ENCODE assay signal across 8 mouse cellular contexts in genomic region chr17:26508961-26509771, GRCm38 (mm10). TPM values are rescaled to one million over a fixed set of nuclear protein-coding genes. Genes with fewer than 3 reads are reported as not detected.
DNase-seq lines count a peak whose midpoint lies in the region; ATAC-seq lines count a peak whose summit lies in the region.

No protein-coding gene starts in this region.

- WGBS in embryonic facial prominence, embryonic 12.5 days, result 27% methylated on average over 25 of the region's 25 CpGs
- 22% methylated on average over 25 of the region's 25 CpGs for WGBS in heart, embryonic 13.5 days
- WGBS in neural tube, embryonic 14.5 days, result 28% methylated on average over 25 of the region's 25 CpGs

- H3K4me1 ChIP-seq in embryonic facial prominence, embryonic 12.5 days, result peaks cover 32% of the 10 kb centered on the region
- H3K4me1 ChIP-seq in heart, embryonic 13.5 days, result peaks cover 79% of the 10 kb centered on the region
- H3K4me1 ChIP-seq in neural tube, embryonic 14.5 days (ENCODE audit: control insufficient read depth, insufficient read depth, low read length), result peaks cover 27% of the 10 kb centered on the region

- H3K9ac ChIP-seq in embryonic facial prominence, embryonic 12.5 days, result 0 out of 2 replicates have a peak overlapping the region, but pooled peaks have one; percentile 81
- H3K9ac ChIP-seq in heart, embryonic 13.5 days, result peak overlapping the region; percentile 97
- peak overlapping the region; percentile 95 for H3K9ac ChIP-seq in neural tube, embryonic 14.5 days (replicated peaks; ENCODE audit: low read depth, low read length)

- peak overlapping the region; percentile 81 for H3K4me2 ChIP-seq in embryonic facial prominence, embryonic 12.5 days (replicated peaks)
- peak overlapping the region; percentile 96 for H3K4me2 ChIP-seq in heart, embryonic 13.5 days
- H3K4me2 ChIP-seq in neural tube, embryonic 14.5 days (ENCODE audit: low read depth, low read length), result peak overlapping the region; percentile 51

- H3K27me3 ChIP-seq in embryonic facial prominence, embryonic 12.5 days, result no peaks in the 10 kb centered on the region
- no peaks in the 10 kb centered on the region for H3K27me3 ChIP-seq in heart, embryonic 13.5 days (replicated peaks)
- no peaks in the 10 kb centered on the region for H3K27me3 ChIP-seq in neural tube, embryonic 14.5 days (ENCODE audit: control insufficient read depth, insufficient read depth, low read length)

- peak overlapping the region; percentile 96 for H3K27ac ChIP-seq in embryonic facial prominence, embryonic 12.5 days
- peak overlapping the region; percentile 100 for H3K27ac ChIP-seq in heart, embryonic 13.5 days (replicated peaks)
- H3K27ac ChIP-seq in neural tube, embryonic 14.5 days (ENCODE audit: low read depth, low read length), result peak overlapping the region; percentile 99

- no peaks in the 10 kb centered on the region for H3K9me3 ChIP-seq in embryonic facial prominence, embryonic 12.5 days
- no peaks in the 10 kb centered on the region for H3K9me3 ChIP-seq in heart, embryonic 13.5 days
- no peaks in the 10 kb centered on the region for H3K9me3 ChIP-seq in neural tube, embryonic 14.5 days (ENCODE audit: control insufficient read depth, low read length)

- peaks cover 5% of the 10 kb centered on the region; the same call in 1 of the 2 replicates for H3K36me3 ChIP-seq in embryonic facial prominence, embryonic 12.5 days
- H3K36me3 ChIP-seq in heart, embryonic 13.5 days, result peaks cover 22% of the 10 kb centered on the region
- no peaks in the 10 kb centered on the region for H3K36me3 ChIP-seq in neural tube, embryonic 14.5 days (ENCODE audit: control insufficient read depth, insufficient read depth, low read length)

- peak; percentile 12 for ATAC-seq in CD4-positive, CD25-positive, alpha-beta regulatory T cell, adult 4 months
- 0 out of 2 replicates have a peak, but pooled peaks have one; percentile 0 for ATAC-seq in embryonic facial prominence, embryonic 12.5 days (ENCODE audit: insufficient number of reproducible peaks, insufficient read depth, low FRiP score, low TSS enrichment)
- no peak for ATAC-seq in heart, embryonic 13.5 days (ENCODE audit: extremely low read depth, insufficient number of reproducible peaks, low FRiP score, low TSS enrichment)
- no peak; the same call in 1 of the 2 replicates for ATAC-seq in neural tube, embryonic 14.5 days (ENCODE audit: low read depth)

- H3K4me3 ChIP-seq in embryonic facial prominence, embryonic 12.5 days, result peak overlapping the region; percentile 80
- H3K4me3 ChIP-seq in heart, embryonic 13.5 days, result peak overlapping the region; percentile 88
- H3K4me3 ChIP-seq in neural tube, embryonic 14.5 days (ENCODE audit: low read depth, low read length), result peak overlapping the region; percentile 84

- peak; percentile 81 for DNase-seq in adrenal gland, postnatal 10 days
- peak; percentile 79 to 91 for DNase-seq in kidney, postnatal 36 days
- DNase-seq in lung, adult 18-20 months, result peak; percentile 78 to 85
- DNase-seq in thymus, postnatal 14 days, result peak; percentile 86

RNA-seq across cellular contexts. Expression of gene Ergic1, which starts 52.1 kb away (rescaled TPM):
- polyA plus RNA-seq in CD4-positive, CD25-positive, alpha-beta regulatory T cell, adult 4 months (2017; shearing (Covaris generic)), result 10 to 100 TPM; 37.2 to 77.2 TPM
- 100 to 1,000 TPM; 137 to 143 TPM for total RNA-seq in adrenal gland, postnatal 10 days (2021)
- polyA plus RNA-seq in embryonic facial prominence, embryonic 12.5 days (2016; fragmentation: Nextera tagmentation; extraction: Ambion mirVana), result 102 and 103 TPM in 2 replicates
- 103 and 121 TPM in 2 replicates for polyA plus RNA-seq in heart, embryonic 13.5 days (2015; fragmentation: Nextera tagmentation; extraction: Ambion mirVana)
- polyA plus RNA-seq in neural tube, embryonic 14.5 days (2014; fragmentation: Nextera tagmentation; extraction: Ambion mirVana), result 103 and 105 TPM in 2 replicates

RNA-seq across cellular contexts. Expression of gene Dusp1, which starts 52.8 kb away (rescaled TPM):
- 10 to 100 TPM; 24.6 to 24.7 TPM for polyA plus RNA-seq in CD4-positive, CD25-positive, alpha-beta regulatory T cell, adult 4 months (2017; shearing (Covaris generic))
- 10 to 100 TPM; 40.3 to 89.1 TPM for total RNA-seq in adrenal gland, postnatal 10 days (2021)
- polyA plus RNA-seq in embryonic facial prominence, embryonic 12.5 days (2016; fragmentation: Nextera tagmentation; extraction: Ambion mirVana), result 19.4 and 20.6 TPM in 2 replicates
- polyA plus RNA-seq in heart, embryonic 13.5 days (2015; fragmentation: Nextera tagmentation; extraction: Ambion mirVana), result 32.8 and 33.1 TPM in 2 replicates
- 26.9 and 27.2 TPM in 2 replicates for polyA plus RNA-seq in neural tube, embryonic 14.5 days (2014; fragmentation: Nextera tagmentation; extraction: Ambion mirVana)

Comparison
In these comparisons a context has a peak if more than half of its experiments do, and no peak if none do; other contexts are left out.
1. ATAC-seq: peak in CD4-positive, CD25-positive, alpha-beta regulatory T cell, adult 4 months (single experiment) and embryonic facial prominence, embryonic 12.5 days (single experiment); none in heart, embryonic 13.5 days (single experiment) and neural tube, embryonic 14.5 days (single experiment).
2. Peak in every context shown above with its lines, with median percentiles within 50 percentile points of each other: DNase-seq, H3K27ac ChIP-seq, H3K4me2 ChIP-seq, H3K4me3 ChIP-seq and H3K9ac ChIP-seq.